Mouse (Mus musculus) intestine, embryonic 14.5 days (tissue): ENCODE results near the gene Gm5726. TPM values are rescaled to one million over a fixed set of nuclear protein-coding genes. Genes with fewer than 3 reads are reported as not detected.
"Not testable (repeated sequence)": the region's sequence is repeated elsewhere in the genome, so short reads cannot be mapped to it uniquely, and the experiment has no call there.

ENCODE experiments used
- ATAC-seq: fragments of 200-750 bp; cut with Nextera tagmentation; replicated peaks from 2 replicates; pipeline ENCODE4 v1.8.0; 2017; ENCODE audit warnings: low read depth, moderate number of reproducible peaks, moderate TSS enrichment, moderate library complexity; ENCODE audit not compliant: low FRiP score, low TSS enrichment
- DNase-seq: peaks from one replicate; pipeline ENCODE4 v3.0.0-alpha.2; 2018; ENCODE audit warnings: low spot score
- H3K27ac ChIP-seq: fragments of 300-500 bp; sonication (generic); 2 replicates; pipeline ENCODE4 v1.5.1; 2014; ENCODE audit warnings: low read depth, mild to moderate bottlenecking, control low read depth
- H3K27me3 ChIP-seq: fragments of 300-500 bp; sonication (generic); replicated peaks from 2 replicates; pipeline ENCODE4 v1.6.1; 2014; ENCODE audit warnings: low read length, control low read depth; ENCODE audit not compliant: control insufficient read depth, insufficient read depth
- H3K36me3 ChIP-seq: fragments of 300-500 bp; sonication (generic); 2 replicates; pipeline ENCODE4 v1.6.1; 2014; ENCODE audit warnings: low read length, control low read depth; ENCODE audit not compliant: control insufficient read depth, insufficient read depth
- H3K4me1 ChIP-seq: fragments of 300-500 bp; sonication (generic); replicated peaks from 2 replicates; pipeline ENCODE4 v1.6.1; 2014; ENCODE audit warnings: low read length, control low read depth, mixed read lengths; ENCODE audit not compliant: control insufficient read depth, insufficient read depth
- H3K4me2 ChIP-seq: fragments of 300-500 bp; sonication (generic); 2 replicates; pipeline ENCODE4 v1.6.1; 2014; ENCODE audit warnings: low read length
- H3K4me3 ChIP-seq: fragments of 300-500 bp; sonication (generic); 2 replicates; pipeline ENCODE4 v1.5.1; 2014; ENCODE audit warnings: low read depth, low read length, control low read depth, mixed read lengths
- H3K9ac ChIP-seq: fragments of 300-500 bp; sonication (generic); 2 replicates; pipeline ENCODE4 v1.6.1; 2014; ENCODE audit warnings: mild to moderate bottlenecking, low read length
- H3K9me3 ChIP-seq: fragments of 300-500 bp; sonication (generic); 2 replicates; pipeline ENCODE4 v1.6.1; 2016; ENCODE audit warnings: low read length, control low read depth; ENCODE audit not compliant: control insufficient read depth
- WGBS: fragments of 180-500 bp; shearing (Covaris S2); extraction: QIAGEN DNeasy Blood & Tissue Kit; methylation state at CpG from one replicate; pipeline ENCODE4 v1.1.7; 2014; 5-methylcytosine and 5-hydroxymethylcytosine counted together
- polyA plus RNA-seq: library from polyadenylated mRNA; unstranded; fragments of >200 nt; fragmentation: Nextera tagmentation; extraction: Ambion mirVana; gene quantifications from 2 replicates; pipeline ENCODE4 v1.2.1, GENCODE M21; 2014

Gene Gm5726
- not detected in 2 replicates for polyA plus RNA-seq

DNA sequence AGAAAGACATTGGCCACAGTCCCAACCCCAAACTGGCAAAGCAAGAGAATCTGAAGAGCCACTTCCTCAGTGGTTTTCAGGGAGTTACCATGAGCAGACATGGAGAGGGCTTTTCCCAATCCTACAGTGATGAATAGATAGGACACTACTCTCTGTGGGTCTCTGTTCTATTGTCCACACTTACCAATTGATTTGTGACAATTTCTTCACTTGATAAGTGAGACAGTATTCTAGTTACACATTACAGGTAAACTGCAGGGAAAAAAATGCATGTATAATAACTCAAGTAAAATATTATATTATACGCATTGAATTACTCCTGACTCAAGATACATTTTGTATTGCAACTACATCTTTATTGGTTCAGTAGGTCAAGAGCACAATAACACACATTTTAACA, at the start of gene Gm5726:
Gene Gm5726, minus strand, starts transcription at position 101 of the 400 bp plus-strand sequence.
- H3K4me3 ChIP-seq, DNase-seq, ATAC-seq, H3K9me3 ChIP-seq, H3K36me3 ChIP-seq, H3K4me1 ChIP-seq, H3K27ac ChIP-seq, H3K27me3 ChIP-seq, H3K4me2 ChIP-seq, H3K9ac ChIP-seq: not testable (repeated sequence)
- WGBS: no CpG with 5 or more reads among the region's 1 CpGs

GRCm38 (mm10) chr7:20576141-20576540, 30.6 kb upstream of the Gm5726 start, which contains the start of gene Gm4141:
Gm4141 (minus strand) TSS chr7:20576241.
- not testable (repeated sequence) for H3K4me3 ChIP-seq, H3K9ac ChIP-seq, DNase-seq, H3K27ac ChIP-seq, H3K27me3 ChIP-seq, H3K4me2 ChIP-seq, ATAC-seq, H3K9me3 ChIP-seq, H3K4me1 ChIP-seq, H3K36me3 ChIP-seq
- no CpG with 5 or more reads among the region's 3 CpGs for WGBS

GRCm38 (mm10) chr7:20533537-20533936, 12.0 kb downstream of the Gm5726 start, which contains the start of gene Vmn1r104:
Vmn1r104 (plus strand) TSS chr7:20533837.
- not testable (repeated sequence) for H3K4me3 ChIP-seq, H3K4me1 ChIP-seq, H3K36me3 ChIP-seq, H3K4me2 ChIP-seq, H3K27me3 ChIP-seq, H3K9me3 ChIP-seq, H3K9ac ChIP-seq, H3K27ac ChIP-seq, DNase-seq, ATAC-seq
- WGBS: no CpG with 5 or more reads among the region's 3 CpGs

GRCm38 (mm10) chr7:20510434-20510833, 35.1 kb downstream of the Gm5726 start, which contains the start of gene Vmn1r103:
Vmn1r103 (minus strand) TSS chr7:20510534.
- not testable (repeated sequence) for ATAC-seq, H3K9ac ChIP-seq, H3K4me1 ChIP-seq, DNase-seq, H3K4me2 ChIP-seq, H3K36me3 ChIP-seq, H3K27ac ChIP-seq, H3K4me3 ChIP-seq, H3K9me3 ChIP-seq, H3K27me3 ChIP-seq
- WGBS: no CpG with 5 or more reads among the region's 3 CpGs

Other genes with a start within 250 kb of the Gm5726 start
- gene Gm4133, start 211.7 kb downstream of the Gm5726 start, polyA plus RNA-seq: not detected in 2 replicates
- not detected in 2 replicates for gene Gm5728, start 170.3 kb downstream of the Gm5726 start, polyA plus RNA-seq
- gene Vmn1r100, start 127.8 kb downstream of the Gm5726 start, polyA plus RNA-seq: not detected in 2 replicates
- gene Vmn1r101, start 103.2 kb downstream of the Gm5726 start, polyA plus RNA-seq: not detected in 2 replicates
- not detected in 2 replicates for gene Gm10670, start 70.8 kb downstream of the Gm5726 start, polyA plus RNA-seq
- not detected in 2 replicates for gene Vmn1r103, start 35.2 kb downstream of the Gm5726 start, polyA plus RNA-seq
- gene Vmn1r104, start 11.9 kb downstream of the Gm5726 start, polyA plus RNA-seq: not detected in 2 replicates
- gene Gm4141, start 30.5 kb upstream of the Gm5726 start, polyA plus RNA-seq: not detected in 2 replicates
- not detected in 2 replicates for gene Gm4513, start 53.3 kb upstream of the Gm5726 start, polyA plus RNA-seq
- gene Vmn1r107, start 123.2 kb upstream of the Gm5726 start, polyA plus RNA-seq: not detected in 2 replicates
- not detected in 2 replicates for gene Vmn1r111, start 157.5 kb upstream of the Gm5726 start, polyA plus RNA-seq
- not detected in 2 replicates for gene Gm10668, start 184.9 kb upstream of the Gm5726 start, polyA plus RNA-seq
- not detected in 2 replicates for gene Vmn1r112, start 225.4 kb upstream of the Gm5726 start, polyA plus RNA-seq
- gene Vmn1r113, start 241.5 kb upstream of the Gm5726 start, polyA plus RNA-seq: not detected in 2 replicates